Mouse (Mus musculus) skeletal muscle tissue, adult 2 months (tissue): ENCODE data around the gene Ces3b.

Experiments
- DNase-seq: peaks from one replicate; pipeline ENCODE4 v3.0.0-alpha.2; 2012; ENCODE audit warnings: low read depth, low spot score

Gene Ces3b

GRCm38 (mm10) chr8:105142395-105142794 lies 58.8 kb downstream of the Ces3b start:
- DNase-seq: no peak
